Mouse (Mus musculus) MEL (cell line): ENCODE measurements at regions not wholly inside any gene's neighbourhood (a gene's known extent, or its start where the extent isn't known, plus 50 kb on each side); places are given as distances from the start of the nearest gene placed in this dataset.

Experiments used
- CHD2 ChIP-seq: IDR thresholded peaks from 2 replicates; pipeline ENCODE4 v1.6.1; 2011; ENCODE audit warnings: low read length, improper control_type of control experiment
- CTCF ChIP-seq, 3 experiments: IDR thresholded peaks in 2 of 3; conservative IDR thresholded peaks in 1 of 3; 2 replicates each; pipeline ENCODE4 v1.5.1; 2011 to 2012; ENCODE audit warnings: low read length in 3 of 3, low read depth in 2 of 3, mild to moderate bottlenecking in 2 of 3, improper control_type of control experiment in 1 of 3, inconsistent platforms in 1 of 3, mixed read lengths in 1 of 3, moderate library complexity in 1 of 3; ENCODE audit not compliant: control insufficient read depth in 1 of 3, insufficient read depth in 1 of 3, poor library complexity in 1 of 3, severe bottlenecking in 1 of 3
- ETS1 ChIP-seq: IDR thresholded peaks from 2 replicates; pipeline ENCODE4 v1.6.1; 2012; ENCODE audit warnings: low read depth, mild to moderate bottlenecking, inconsistent platforms, low read length, improper control_type of control experiment, moderate library complexity
- JUND ChIP-seq: IDR thresholded peaks from 2 replicates; pipeline ENCODE4 v1.6.1; 2011; ENCODE audit warnings: low read depth, mild to moderate bottlenecking, improper control_type of control experiment, low read length
- MAX ChIP-seq: IDR thresholded peaks from 2 replicates; pipeline ENCODE4 v1.6.1; 2011; ENCODE audit warnings: low read length, improper control_type of control experiment
- POLR2A ChIP-seq, 2 experiments: IDR thresholded peaks; 2 replicates each; pipeline ENCODE4 v1.6.1; 2011 to 2012; ENCODE audit warnings: low read length in 2 of 2, mild to moderate bottlenecking in 2 of 2, control low read depth in 1 of 2, improper control_type of control experiment in 1 of 2, low read depth in 1 of 2, moderate library complexity in 1 of 2; ENCODE audit not compliant: control insufficient read depth in 1 of 2, insufficient read depth in 1 of 2, poor library complexity in 1 of 2
- SMC3 ChIP-seq: IDR thresholded peaks from 2 replicates; pipeline ENCODE4 v1.6.1; 2011; ENCODE audit warnings: low read depth, low read length, improper control_type of control experiment
- TAL1 ChIP-seq: IDR thresholded peaks from 2 replicates; pipeline ENCODE4 v1.6.1; 2012; ENCODE audit warnings: mild to moderate bottlenecking, inconsistent platforms, low read length, moderate library complexity, mixed read lengths
- TBP ChIP-seq: IDR thresholded peaks from 2 replicates; pipeline ENCODE4 v1.8.0; 2011; ENCODE audit warnings: low read depth, low read length, improper control_type of control experiment
- TCF12 ChIP-seq: IDR thresholded peaks from 2 replicates; pipeline ENCODE4 v1.6.1; 2014; ENCODE audit warnings: low read depth, mild to moderate bottlenecking, inconsistent platforms, low read length, improper control_type of control experiment, moderate library complexity
- UBTF ChIP-seq: IDR thresholded peaks from 2 replicates; pipeline ENCODE4 v1.6.1; 2012; ENCODE audit warnings: low read depth, mild to moderate bottlenecking, inconsistent platforms, low read length, improper control_type of control experiment, moderate library complexity, borderline replicate concordance; ENCODE audit not compliant: insufficient read depth
- ZNF384 ChIP-seq: IDR thresholded peaks from 2 replicates; pipeline ENCODE4 v1.6.1; 2012; ENCODE audit warnings: low read depth, mild to moderate bottlenecking, inconsistent platforms, low read length, improper control_type of control experiment

GRCm38 (mm10) chr1:186858285-186858684, 108.9 kb upstream of the D1Pas1 start:
- TF ChIP-seq ZNF384 (no peak), MAX (no peak), POLR2A (IDR thresholded peaks at IDR 0.05; ENCODE audit: control insufficient read depth in 1 of 2, insufficient read depth in 1 of 2, low read depth in 1 of 2, low read length in 2 of 2, poor library complexity in 1 of 2) (no peak), CHD2 (no peak), TAL1 (no peak), TBP (no peak), UBTF (no peak), ETS1 (no peak), TCF12 (no peak), JUND (no peak), CTCF (IDR thresholded peaks at IDR 0.05 in 2 of 3, conservative IDR thresholded peaks at IDR 0.05 in 1 of 3; ENCODE audit: control insufficient read depth in 1 of 3, insufficient read depth in 1 of 3, low read depth in 2 of 3, low read length in 3 of 3, poor library complexity in 1 of 3, severe bottlenecking in 1 of 3) (no peak), SMC3 (no peak)
